Mouse (Mus musculus) myocyte (in vitro differentiated cells): ENCODE measurements around the gene Kansl1l.

Experiments
- CEBPB ChIP-seq: IDR thresholded peaks from 2 replicates; pipeline ENCODE4 v1.6.1; 2011; ENCODE audit warnings: mild to moderate bottlenecking, moderate library complexity; ENCODE audit not compliant: poor library complexity, insufficient read depth, severe bottlenecking
- E2F4 ChIP-seq: IDR thresholded peaks from one replicate; pipeline ENCODE4 v1.6.1; 2011; ENCODE audit warnings: mild to moderate bottlenecking, control low read depth, moderate library complexity; ENCODE audit not compliant: insufficient read depth
- MAX ChIP-seq: IDR thresholded peaks from one replicate; pipeline ENCODE4 v1.6.1; 2011; ENCODE audit warnings: low read depth, mild to moderate bottlenecking, control low read depth
- MYOG ChIP-seq, 3 experiments: IDR thresholded peaks; one replicate each; pipeline ENCODE4 v1.6.1; 2011; ENCODE audit warnings: control low read depth in 2 of 3, low read depth in 2 of 3, mild to moderate bottlenecking in 2 of 3; ENCODE audit not compliant: insufficient read length in 2 of 3, control insufficient read depth in 1 of 3, insufficient read depth in 1 of 3
- POLR2A ChIP-seq: IDR thresholded peaks from one replicate; pipeline ENCODE4 v1.6.1; 2011; ENCODE audit warnings: low read depth, mild to moderate bottlenecking, control low read depth, moderate library complexity; ENCODE audit not compliant: insufficient read length
- POLR2AphosphoS2 ChIP-seq: IDR thresholded peaks from one replicate; pipeline ENCODE4 v1.6.1; 2011; ENCODE audit warnings: low read depth, control low read depth; ENCODE audit not compliant: insufficient read length
- REST ChIP-seq: IDR thresholded peaks from one replicate; pipeline ENCODE4 v1.6.1; 2011; ENCODE audit warnings: mild to moderate bottlenecking, control low read depth, moderate library complexity; ENCODE audit not compliant: insufficient read depth, insufficient read length
- SRF ChIP-seq: IDR thresholded peaks from one replicate; pipeline ENCODE4 v1.6.1; 2011; ENCODE audit warnings: low read depth; ENCODE audit not compliant: control insufficient read depth, insufficient read length
- TCF12 ChIP-seq: IDR thresholded peaks from one replicate; pipeline ENCODE4 v1.6.1; 2011; ENCODE audit warnings: mild to moderate bottlenecking, control low read depth; ENCODE audit not compliant: poor library complexity, insufficient read depth, severe bottlenecking
- TCF3 ChIP-seq: IDR thresholded peaks from one replicate; pipeline ENCODE4 v1.6.1; 2011; ENCODE audit warnings: low read depth, control low read depth; ENCODE audit not compliant: insufficient read length
- USF1 ChIP-seq: IDR thresholded peaks from one replicate; pipeline ENCODE4 v1.6.1; 2011; ENCODE audit warnings: low read depth, mild to moderate bottlenecking, control low read depth, moderate library complexity

DNA sequence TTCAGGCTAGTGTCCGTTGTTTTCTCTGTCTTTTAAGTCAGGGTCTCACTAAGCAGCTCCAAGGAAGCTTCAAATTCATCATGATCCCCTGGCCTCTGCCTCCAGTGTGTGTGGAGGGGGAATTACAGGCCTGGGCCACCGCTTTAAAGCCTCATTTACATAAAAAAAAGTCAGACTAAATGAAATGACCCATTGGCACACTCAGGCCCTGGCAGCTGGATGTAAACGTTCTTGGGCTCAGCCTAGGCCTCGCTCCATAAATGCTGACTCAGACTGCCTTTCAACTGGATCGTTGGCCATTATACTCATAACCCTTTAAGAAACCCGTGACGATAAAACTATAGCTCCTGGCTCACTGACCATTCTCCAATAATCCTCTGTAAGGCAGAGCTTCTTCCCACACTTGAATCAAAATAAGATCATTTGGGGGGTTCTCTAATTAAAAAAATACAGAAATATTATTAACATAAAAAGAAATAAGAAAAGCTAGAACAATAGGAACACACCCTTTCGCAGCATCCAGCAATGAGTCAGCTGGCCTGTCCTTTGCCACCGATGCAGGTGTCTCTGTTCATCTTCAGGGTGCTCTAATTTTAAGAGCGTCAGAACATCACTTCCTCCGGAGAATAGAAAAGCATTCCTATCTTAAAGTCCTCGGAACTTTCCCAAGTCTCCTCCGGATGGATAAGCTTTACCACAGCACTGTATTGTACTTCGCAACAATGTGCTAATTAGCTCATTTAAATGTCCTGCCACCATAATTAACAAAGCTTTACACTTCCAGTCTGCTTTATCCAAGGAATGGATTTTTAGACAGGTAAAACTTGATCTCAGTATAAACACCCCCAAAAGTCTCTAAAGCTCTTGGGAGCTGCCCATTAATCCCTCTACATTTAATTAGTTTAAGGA lies 44.7 kb upstream of the Kansl1l start:
- TF ChIP-seq POLR2A (no peak), REST (no peak), CEBPB (no peak), USF1 (no peak), MAX (no peak), POLR2AphosphoS2 (no peak), TCF12 (no peak), MYOG (IDR thresholded peaks at IDR 0.05; ENCODE audit: control insufficient read depth in 1 of 3, insufficient read depth in 1 of 3, insufficient read length in 2 of 3, low read depth in 2 of 3) (no peak), E2F4 (no peak), TCF3 (no peak), SRF (no peak)
